Mouse (Mus musculus) urinary bladder, adult 18-20 months (tissue): ENCODE data around the gene Gtpbp2.

Experiments
- DNase-seq, 2 experiments: peaks; one replicate each; pipeline ENCODE4 v3.0.0; 2022; ENCODE audit warnings: low spot score in 2 of 2, mixed read lengths in 2 of 2

Gene Gtpbp2

DNA sequence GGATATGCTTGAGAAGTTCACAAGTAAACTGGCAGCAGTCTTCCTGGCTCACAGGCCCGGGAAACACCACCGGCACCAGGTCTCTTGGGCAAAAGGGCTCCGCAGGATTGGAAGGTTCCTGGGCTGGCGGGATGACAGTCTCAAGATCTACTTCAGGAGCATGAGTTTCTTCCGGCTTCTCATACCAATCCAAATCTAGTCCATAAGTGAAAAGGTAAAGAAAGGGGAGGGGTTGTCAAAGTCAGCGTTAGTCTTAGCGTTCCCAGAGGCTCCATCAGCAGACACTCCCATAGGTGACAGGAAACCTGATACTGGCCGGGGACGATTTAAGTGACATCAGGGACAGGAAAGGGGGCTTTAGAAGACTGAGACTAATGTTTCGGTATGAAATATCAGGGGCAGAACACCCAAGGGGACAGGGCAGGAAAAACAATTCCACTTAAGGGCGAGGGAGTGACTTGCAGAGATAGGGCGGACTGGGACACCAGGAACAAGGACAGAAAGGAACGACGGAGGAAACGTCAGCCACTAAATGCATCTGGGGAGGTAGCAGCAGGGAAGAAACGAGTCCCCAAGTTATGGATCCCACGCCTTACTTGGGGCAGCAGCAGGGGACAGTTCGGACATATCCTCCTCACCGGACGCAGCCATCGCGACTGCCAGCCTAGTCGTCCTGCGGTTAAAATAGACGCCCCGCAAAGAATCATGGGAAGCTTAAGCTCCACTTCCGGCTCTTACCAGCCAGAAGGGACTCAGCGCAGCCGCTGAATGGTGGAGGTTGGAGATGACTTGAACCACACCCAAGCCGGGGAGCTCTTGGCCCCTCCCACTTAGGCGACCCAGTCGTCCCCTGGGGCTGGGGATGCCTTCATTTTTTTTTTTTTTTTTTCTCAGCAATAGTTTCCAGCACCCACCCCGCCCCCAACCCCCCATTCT lies 7.7 kb upstream of the Gtpbp2 start, which contains the start of gene Mad2l1bp:
TSS of gene Mad2l1bp (minus strand) at position 707 of the 936 bp plus-strand sequence.
- DNase-seq, result peak; percentile 61 to 80

- DNase-seq, result no peak
These were observed 6.5 kb upstream of the Gtpbp2 start for GRCm38 (mm10) chr17:46154336-46154735.

DNA sequence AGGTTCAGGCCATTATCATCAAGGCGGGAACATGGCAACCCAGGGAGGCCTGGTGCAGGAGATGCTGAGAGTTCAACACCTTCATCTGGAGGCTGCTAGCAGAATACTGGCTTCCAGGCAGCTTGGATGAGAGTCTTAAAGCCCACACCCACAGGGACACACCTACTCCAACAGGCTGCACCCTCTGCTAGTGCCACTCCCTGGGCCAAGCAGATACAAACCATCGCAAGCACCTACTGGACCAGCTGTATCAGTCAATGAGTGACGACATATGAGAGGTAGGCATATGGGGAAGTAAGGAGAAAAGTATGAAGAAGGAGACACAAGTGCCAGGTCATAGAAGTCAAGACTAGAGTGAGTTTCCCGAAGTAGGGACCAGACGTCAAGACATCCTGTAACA lies 4.2 kb upstream of the Gtpbp2 start:
- DNase-seq, result no peak

GRCm38 (mm10) chr17:46157131-46157530 lies 3.7 kb upstream of the Gtpbp2 start:
- no peak for DNase-seq

GRCm38 (mm10) chr17:46159236-46159635 lies 1.6 kb upstream of the Gtpbp2 start:
- DNase-seq, result no peak

GRCm38 (mm10) chr17:46160090-46160662 lies 656 bp upstream of the Gtpbp2 start:
- DNase-seq, result peak; percentile 87 to 92

- peak in 1 of 2 experiments; percentile 34 for DNase-seq
These were observed 347 bp downstream of the Gtpbp2 start for GRCm38 (mm10) chr17:46161179-46161578.

DNA sequence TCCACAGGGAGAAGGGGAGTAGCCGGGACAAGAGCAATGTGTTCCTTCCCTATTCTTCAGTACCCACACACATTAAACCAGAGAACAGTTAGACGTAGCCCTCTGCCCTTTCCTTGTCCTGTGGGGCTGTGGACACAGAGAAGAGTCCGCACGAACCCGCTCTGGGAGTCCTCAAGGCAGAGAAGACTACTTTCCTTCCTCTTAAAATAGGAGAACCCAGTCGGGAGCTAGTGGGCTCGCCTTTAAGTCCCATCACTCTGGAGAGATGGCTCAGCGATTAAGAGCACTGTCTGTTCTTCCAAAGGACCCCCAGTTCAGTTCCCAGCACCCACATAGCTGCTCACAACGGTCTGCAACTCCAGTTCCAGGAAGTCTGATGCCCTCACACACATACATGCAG lies 878 bp downstream of the Gtpbp2 start:
- DNase-seq, result no peak

DNA sequence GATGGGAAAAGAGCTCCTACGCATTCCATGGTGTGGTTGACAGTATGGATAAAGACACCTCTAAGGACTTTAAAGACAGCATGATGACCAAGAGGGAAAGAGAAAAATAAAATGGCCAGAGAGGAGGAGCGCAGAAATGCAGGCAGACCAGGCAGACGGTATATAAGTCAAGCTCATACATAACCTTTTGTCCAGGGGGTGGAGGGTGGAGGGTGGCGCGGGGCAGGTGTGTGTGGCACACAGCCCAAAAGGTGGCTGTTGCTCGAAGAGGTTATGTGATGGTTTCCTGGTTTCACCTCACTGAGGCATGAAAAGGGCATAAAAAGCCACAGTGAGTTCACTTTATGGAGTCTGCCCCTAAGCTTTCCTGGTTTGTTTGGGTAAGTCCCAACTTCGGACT lies 1.7 kb downstream of the Gtpbp2 start:
- DNase-seq, result no peak

DNA sequence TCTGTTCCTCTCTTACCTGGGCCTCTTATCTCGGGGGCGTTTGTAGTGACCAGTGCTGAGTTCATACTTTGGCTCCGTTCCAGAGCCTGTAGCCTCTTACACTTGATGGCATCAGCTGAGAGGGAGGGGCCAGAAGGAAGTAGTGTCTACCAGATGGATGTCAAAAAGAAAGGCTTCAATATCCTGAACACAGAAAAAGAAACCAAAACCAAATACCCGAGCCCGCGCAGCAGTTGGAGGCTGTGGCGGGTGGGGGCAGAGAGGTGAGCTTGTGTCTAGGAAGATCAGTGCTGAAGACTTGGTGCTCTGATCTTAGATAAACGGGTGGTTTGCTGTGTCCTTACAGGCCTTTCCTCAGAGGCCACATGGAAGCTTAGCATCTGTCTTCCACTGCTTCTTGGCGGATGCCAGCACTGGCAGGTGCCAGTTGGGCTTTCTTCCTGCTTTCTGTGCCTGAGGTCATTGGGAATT lies 2.2 kb downstream of the Gtpbp2 start:
- no peak for DNase-seq

- DNase-seq, result no peak
These were observed 3.5 kb downstream of the Gtpbp2 start for GRCm38 (mm10) chr17:46164301-46164700.

DNA sequence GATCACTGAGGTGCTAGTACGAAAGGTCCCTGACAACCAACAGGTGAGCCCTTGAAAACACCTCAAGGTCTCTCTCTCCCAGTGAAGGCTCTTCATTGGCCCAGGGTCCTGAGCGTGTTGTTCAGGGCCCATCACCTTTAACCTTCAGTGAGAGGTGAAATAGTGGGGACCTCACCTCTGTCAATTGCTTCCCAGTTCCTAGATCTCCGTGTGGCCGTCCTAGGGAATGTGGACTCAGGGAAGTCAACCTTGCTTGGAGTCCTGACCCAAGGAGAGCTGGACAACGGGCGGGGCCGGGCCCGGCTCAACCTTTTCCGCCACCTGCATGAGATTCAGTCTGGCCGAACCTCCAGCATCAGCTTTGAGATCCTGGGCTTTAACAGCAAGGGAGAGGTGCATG lies 4.0 kb downstream of the Gtpbp2 start:
- DNase-seq, result no peak

DNA sequence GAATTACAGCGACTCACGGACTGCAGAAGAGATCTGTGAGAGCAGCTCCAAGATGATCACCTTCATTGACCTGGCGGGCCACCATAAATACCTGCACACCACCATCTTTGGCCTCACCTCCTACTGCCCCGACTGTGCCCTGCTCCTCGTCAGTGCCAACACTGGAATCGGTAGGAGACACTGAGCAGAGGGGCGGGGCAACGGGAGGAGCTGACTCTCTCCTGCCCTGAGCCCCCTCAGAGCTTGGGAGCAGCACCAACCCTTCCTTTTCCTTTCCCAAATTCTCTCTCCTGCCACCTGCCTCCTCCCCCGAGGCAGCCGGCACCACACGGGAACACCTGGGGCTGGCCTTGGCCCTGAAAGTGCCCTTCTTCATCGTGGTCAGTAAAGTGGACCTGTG lies 4.6 kb downstream of the Gtpbp2 start:
- DNase-seq, result no peak

GRCm38 (mm10) chr17:46166270-46166669 lies 5.4 kb downstream of the Gtpbp2 start:
- DNase-seq, result no peak

GRCm38 (mm10) chr17:46167014-46167413 lies 6.2 kb downstream of the Gtpbp2 start:
- DNase-seq, result no peak

DNA sequence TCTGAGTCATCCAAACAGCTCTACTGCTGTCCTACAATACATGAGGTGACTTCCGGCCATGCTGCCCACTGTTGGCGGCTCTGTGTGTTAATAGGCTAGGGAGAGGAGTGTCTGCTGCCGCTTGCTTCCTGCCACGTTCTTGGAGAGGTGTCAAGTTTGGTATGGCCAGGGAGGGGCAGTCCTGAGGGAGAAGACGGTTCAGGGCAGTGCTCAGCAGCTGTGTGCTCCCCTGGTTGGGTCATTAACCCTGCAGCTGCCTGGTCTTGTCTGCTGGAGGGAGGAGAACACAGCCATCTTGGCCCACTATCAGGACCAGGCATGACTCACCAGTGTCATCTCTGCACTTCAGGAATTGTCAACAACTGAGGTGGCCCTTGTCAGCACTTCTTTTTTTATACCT lies 7.5 kb downstream of the Gtpbp2 start:
- no peak for DNase-seq

- no peak for DNase-seq
These were observed 7.9 kb downstream of the Gtpbp2 start for GRCm38 (mm10) chr17:46168768-46169167.

DNA sequence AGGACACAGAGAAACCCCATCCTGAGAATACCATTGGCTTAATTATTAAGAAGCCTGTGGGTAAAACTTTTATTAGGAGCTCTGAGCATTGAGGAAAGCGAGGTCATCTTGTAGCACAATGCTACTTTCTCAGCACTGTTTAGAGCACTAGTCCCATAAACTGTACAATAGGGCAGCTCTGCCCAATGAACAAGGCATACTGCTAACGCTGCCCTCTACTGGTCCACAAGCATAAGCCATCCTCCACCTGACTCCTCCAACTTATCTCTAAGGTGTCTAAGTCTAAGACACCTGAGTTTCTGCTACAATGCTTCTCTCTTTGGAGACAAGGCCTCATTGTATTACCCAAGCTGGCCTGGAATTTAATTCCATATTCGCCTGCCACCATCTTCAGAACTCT lies 9.7 kb downstream of the Gtpbp2 start:
- DNase-seq, result no peak

GRCm38 (mm10) chr17:46182273-46182672 lies 21.4 kb downstream of the Gtpbp2 start:
- DNase-seq, result no peak

GRCm38 (mm10) chr17:46188829-46189228 lies 28.0 kb downstream of the Gtpbp2 start:
- no peak for DNase-seq

GRCm38 (mm10) chr17:46201151-46201550 lies 40.3 kb downstream of the Gtpbp2 start:
- no peak for DNase-seq

GRCm38 (mm10) chr17:46202421-46203071 lies 41.7 kb downstream of the Gtpbp2 start, which contains the start of the genes Polh and Xpo5:
Gene Polh, minus strand, starts transcription at chr17:46202645.
Gene Xpo5, plus strand, starts transcription at chr17:46202782.
- DNase-seq, result peak; percentile 87 to 89
